Mouse (Mus musculus): ENCODE data around the gene Qrsl1. TPM values are rescaled to one million over a fixed set of nuclear protein-coding genes. Genes with fewer than 3 reads are reported as not detected.

Gene Qrsl1
- polyA plus RNA-seq, 1 experiment from 2014 or later, result 24.6 TPM

DNA sequence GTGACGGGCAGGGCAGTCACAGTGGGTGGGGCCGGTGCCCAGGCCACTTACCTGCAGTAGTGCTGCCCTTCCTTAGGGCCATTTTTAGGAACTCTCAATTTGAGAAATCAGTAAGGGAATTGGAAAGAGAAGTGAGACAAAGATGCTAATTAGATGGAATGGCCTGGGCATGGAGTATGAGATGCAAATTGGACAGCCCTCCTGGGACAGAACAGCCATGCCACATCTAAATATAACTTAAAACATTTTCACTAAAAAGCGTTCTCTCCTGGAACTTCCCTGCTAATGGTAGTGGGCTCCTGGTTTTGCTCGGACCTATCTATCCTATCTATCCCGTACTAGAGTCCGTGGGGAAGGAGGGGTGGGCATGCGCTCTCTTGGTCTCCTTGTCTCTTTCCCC is 3.3 kb downstream of the Qrsl1 start:
- 93% methylated on average over 7 of the region's 7 CpGs for WGBS
- H3K4me1 ChIP-seq (ENCODE audit: control insufficient read depth, insufficient read depth, low read length), result peaks cover 13% of the 10 kb centered on the region
- H3K4me3 ChIP-seq (ENCODE audit: low read depth, low read length), result no peak overlapping the region
- H3K9ac ChIP-seq (ENCODE audit: low read depth, low read length), result no peak overlapping the region
- H3K9me3 ChIP-seq (replicated peaks; ENCODE audit: control insufficient read depth, low read length, poor library complexity, severe bottlenecking), result no peaks in the 10 kb centered on the region
- H3K4me2 ChIP-seq (ENCODE audit: low read length), result no peak overlapping the region
- H3K36me3 ChIP-seq (ENCODE audit: control insufficient read depth, insufficient read depth, low read length), result peaks cover 4% of the 10 kb centered on the region; the same call in 1 of the 2 replicates
- H3K27ac ChIP-seq (ENCODE audit: low read length), result no peak overlapping the region
- no peak for ATAC-seq
- H3K27me3 ChIP-seq (ENCODE audit: control insufficient read depth, insufficient read depth, low read depth, low read length), result no peaks in the 10 kb centered on the region

DNA sequence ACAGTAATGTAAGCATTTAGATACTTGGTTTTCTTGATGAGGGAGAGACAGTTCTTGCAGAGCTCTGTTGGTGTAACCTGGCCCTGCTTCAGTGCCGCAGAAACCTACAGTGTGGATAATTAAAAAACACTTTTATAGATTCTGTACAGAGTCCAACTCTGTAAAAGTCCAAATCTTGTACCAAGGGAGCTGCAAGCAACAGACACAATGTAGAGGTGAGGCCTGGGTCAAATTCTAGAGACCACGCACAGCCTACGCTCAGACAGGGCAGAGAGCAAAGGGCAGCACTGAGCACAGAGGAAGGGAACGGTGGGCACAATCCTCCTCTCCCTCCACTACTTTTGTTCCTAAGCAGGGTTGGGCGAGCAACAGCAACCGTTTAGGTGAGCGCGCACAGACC is 5.5 kb downstream of the Qrsl1 start:
- H3K27me3 ChIP-seq (ENCODE audit: control insufficient read depth, insufficient read depth, low read depth, low read length), result no peaks in the 10 kb centered on the region
- H3K36me3 ChIP-seq (ENCODE audit: control insufficient read depth, insufficient read depth, low read length), result peaks cover 4% of the 10 kb centered on the region; the same call in 1 of the 2 replicates
- no peak overlapping the region for H3K4me2 ChIP-seq (ENCODE audit: low read length)
- no peak overlapping the region for H3K4me3 ChIP-seq (ENCODE audit: low read depth, low read length)
- H3K9me3 ChIP-seq (replicated peaks; ENCODE audit: control insufficient read depth, low read length, poor library complexity, severe bottlenecking), result no peaks in the 10 kb centered on the region
- 88% methylated on average over 8 of the region's 8 CpGs for WGBS
- H3K4me1 ChIP-seq (ENCODE audit: control insufficient read depth, insufficient read depth, low read length), result peaks cover 3% of the 10 kb centered on the region
- no peak overlapping the region for H3K9ac ChIP-seq (ENCODE audit: low read depth, low read length)
- ATAC-seq, result no peak
- H3K27ac ChIP-seq (ENCODE audit: low read length), result no peak overlapping the region

DNA sequence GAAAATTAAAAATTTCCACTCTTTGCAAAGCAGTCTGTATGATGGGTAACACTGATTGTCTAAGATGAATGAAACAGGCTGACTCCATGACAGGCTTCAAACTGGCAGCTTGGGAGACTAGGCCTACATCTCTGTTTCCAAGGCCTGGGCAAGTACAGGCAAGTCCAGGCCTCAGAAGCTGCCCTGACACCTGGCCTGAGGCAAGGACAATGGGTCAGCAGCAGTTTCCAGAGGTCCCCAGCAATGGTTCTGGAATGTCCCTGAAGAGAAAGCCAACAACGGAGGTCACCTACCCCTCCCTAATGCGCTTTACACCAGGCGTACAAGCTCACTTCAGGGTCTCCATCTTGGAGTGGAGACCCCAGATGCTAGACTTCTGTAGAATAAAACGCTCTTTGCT is 8.6 kb downstream of the Qrsl1 start:
- no peaks in the 10 kb centered on the region for H3K4me1 ChIP-seq (ENCODE audit: control insufficient read depth, insufficient read depth, low read length)
- 92% methylated on average over 4 of the region's 4 CpGs for WGBS

DNA sequence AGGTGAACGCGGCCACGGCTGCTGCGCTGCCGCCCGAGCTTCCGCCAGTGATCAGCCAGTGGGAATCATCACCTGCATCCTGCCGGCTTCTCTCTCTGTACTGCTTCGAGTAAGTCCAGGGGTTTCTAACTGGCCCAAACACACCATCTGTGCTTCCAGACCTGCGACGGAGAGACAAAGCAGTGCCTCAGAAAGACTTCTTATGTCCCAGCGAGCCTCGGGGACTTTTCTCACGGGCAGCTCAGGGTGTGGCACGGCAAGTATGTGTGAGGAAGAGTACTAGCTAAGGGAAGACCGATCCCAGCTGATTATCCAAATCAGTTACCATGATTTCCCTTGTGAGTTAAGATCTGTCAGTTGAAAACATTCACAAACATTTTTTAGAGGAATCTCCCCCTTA is 12.6 kb downstream of the Qrsl1 start:
- Histone ChIP-seq H3K9me3 (replicated peaks; ENCODE audit: control insufficient read depth, low read length, poor library complexity, severe bottlenecking) (no peaks in the 10 kb centered on the region), H3K27ac (ENCODE audit: low read length) (no peak overlapping the region), H3K4me3 (ENCODE audit: low read depth, low read length) (no peak overlapping the region), H3K4me1 (ENCODE audit: control insufficient read depth, insufficient read depth, low read length) (no peaks in the 10 kb centered on the region), H3K9ac (ENCODE audit: low read depth, low read length) (no peak overlapping the region), H3K36me3 (ENCODE audit: control insufficient read depth, insufficient read depth, low read length) (0 out of 2 replicates have a peak, but pooled peaks cover 6% of the 10 kb centered on the region), H3K4me2 (ENCODE audit: low read length) (no peak overlapping the region), H3K27me3 (ENCODE audit: control insufficient read depth, insufficient read depth, low read depth, low read length) (no peaks in the 10 kb centered on the region)
- 94% methylated on average over 16 of the region's 16 CpGs for WGBS
- no peak for ATAC-seq

More for the DNA sequence above, 8.6 kb downstream of the Qrsl1 start:
- no peaks in the 10 kb centered on the region for H3K27me3 ChIP-seq (ENCODE audit: control insufficient read depth, insufficient read depth, low read depth, low read length)
- no peaks in the 10 kb centered on the region for H3K9me3 ChIP-seq (replicated peaks; ENCODE audit: control insufficient read depth, low read length, poor library complexity, severe bottlenecking)
- H3K9ac ChIP-seq (ENCODE audit: low read depth, low read length), result no peak overlapping the region
- ATAC-seq, result no peak
- H3K4me2 ChIP-seq (ENCODE audit: low read length), result no peak overlapping the region
- no peak overlapping the region for H3K27ac ChIP-seq (ENCODE audit: low read length)
- peaks cover 8% of the 10 kb centered on the region; the same call in 1 of the 2 replicates for H3K36me3 ChIP-seq (ENCODE audit: control insufficient read depth, insufficient read depth, low read length)
- no peak overlapping the region for H3K4me3 ChIP-seq (ENCODE audit: low read depth, low read length)

DNA sequence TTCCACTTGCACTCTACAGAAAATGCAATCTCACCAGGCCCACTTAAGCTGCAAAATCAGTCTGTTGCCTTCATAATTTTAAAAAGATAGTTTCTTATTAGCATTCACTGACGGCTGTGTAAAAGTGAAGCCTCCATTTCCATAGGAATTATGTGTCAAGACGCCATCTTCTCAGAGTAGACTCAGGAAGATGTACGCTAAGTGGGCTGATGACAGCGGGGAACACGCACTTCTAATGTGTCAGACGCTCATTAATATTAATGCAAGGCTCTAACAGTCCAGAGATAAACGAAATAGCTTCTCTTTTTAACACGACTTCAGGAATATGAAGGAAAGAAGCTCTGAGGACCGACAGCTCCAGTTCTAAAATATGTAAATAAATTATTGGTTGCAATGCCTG is 13.9 kb downstream of the Qrsl1 start:
- Histone ChIP-seq H3K4me3 (ENCODE audit: low read depth, low read length) (no peak overlapping the region), H3K27ac (ENCODE audit: low read length) (peak overlapping the region; percentile 15; the same call in 1 of the 2 replicates), H3K4me2 (ENCODE audit: low read length) (no peak overlapping the region), H3K9ac (ENCODE audit: low read depth, low read length) (no peak overlapping the region), H3K4me1 (ENCODE audit: control insufficient read depth, insufficient read depth, low read length) (no peaks in the 10 kb centered on the region), H3K36me3 (ENCODE audit: control insufficient read depth, insufficient read depth, low read length) (0 out of 2 replicates have a peak, but pooled peaks cover 6% of the 10 kb centered on the region), H3K9me3 (replicated peaks; ENCODE audit: control insufficient read depth, low read length, poor library complexity, severe bottlenecking) (no peaks in the 10 kb centered on the region), H3K27me3 (ENCODE audit: control insufficient read depth, insufficient read depth, low read depth, low read length) (no peaks in the 10 kb centered on the region)
- WGBS, result 61% methylated on average over 9 of the region's 9 CpGs
- ATAC-seq, result peak; percentile 86

DNA sequence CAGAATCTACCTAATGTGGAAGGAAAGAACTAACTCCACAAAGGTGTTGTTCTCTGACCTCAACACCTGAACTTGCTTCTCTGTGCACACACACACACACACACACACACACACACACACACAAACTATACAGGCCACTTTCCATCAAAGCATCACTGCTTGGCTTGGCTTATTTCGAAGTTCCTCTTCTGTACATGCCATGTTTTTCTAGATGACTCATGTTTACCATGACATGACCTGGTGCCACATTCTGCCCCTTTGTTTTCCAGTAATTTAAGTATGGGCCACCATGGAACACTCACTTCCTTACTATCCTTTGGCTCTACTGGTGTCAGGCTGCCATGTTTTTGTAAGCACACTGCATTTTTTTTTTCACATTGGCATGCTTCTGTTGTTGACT is 30.1 kb downstream of the Qrsl1 start:
- no peaks in the 10 kb centered on the region for H3K4me1 ChIP-seq (ENCODE audit: control insufficient read depth, insufficient read depth, low read length)
- ATAC-seq, result no peak
- H3K27ac ChIP-seq (ENCODE audit: low read length), result no peak overlapping the region
- H3K27me3 ChIP-seq (ENCODE audit: control insufficient read depth, insufficient read depth, low read depth, low read length), result no peaks in the 10 kb centered on the region
- WGBS, result 96% methylated on average over 1 of the region's 1 CpGs
- no peak overlapping the region for H3K4me2 ChIP-seq (ENCODE audit: low read length)
- no peak overlapping the region for H3K9ac ChIP-seq (ENCODE audit: low read depth, low read length)
- no peak overlapping the region for H3K4me3 ChIP-seq (ENCODE audit: low read depth, low read length)
- H3K36me3 ChIP-seq (ENCODE audit: control insufficient read depth, insufficient read depth, low read length), result peaks cover 4% of the 10 kb centered on the region; the same call in 1 of the 2 replicates
- H3K9me3 ChIP-seq (replicated peaks; ENCODE audit: control insufficient read depth, low read length, poor library complexity, severe bottlenecking), result no peaks in the 10 kb centered on the region

DNA sequence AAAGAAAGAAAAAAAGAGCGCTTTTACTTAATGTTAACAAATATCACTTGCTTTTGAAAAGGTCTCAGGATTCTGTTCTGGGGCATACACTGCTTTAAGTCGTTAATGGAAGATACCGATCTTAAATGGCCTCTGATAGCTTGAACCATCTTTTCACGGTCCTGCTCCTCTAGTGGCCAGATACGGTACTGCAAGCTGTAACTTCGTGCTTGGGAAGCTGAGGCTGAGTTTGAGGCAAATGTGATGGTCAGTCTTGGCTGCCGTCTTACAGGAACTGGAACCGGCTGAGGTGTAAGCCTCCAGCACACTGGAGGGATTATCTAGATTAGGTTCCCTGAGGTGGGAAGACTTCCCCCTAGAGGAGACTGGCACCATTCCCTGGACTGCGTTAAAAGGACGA is 30.8 kb downstream of the Qrsl1 start:
- no peak overlapping the region for H3K4me3 ChIP-seq (ENCODE audit: low read depth, low read length)
- no peak overlapping the region for H3K27ac ChIP-seq (ENCODE audit: low read length)

DNA sequence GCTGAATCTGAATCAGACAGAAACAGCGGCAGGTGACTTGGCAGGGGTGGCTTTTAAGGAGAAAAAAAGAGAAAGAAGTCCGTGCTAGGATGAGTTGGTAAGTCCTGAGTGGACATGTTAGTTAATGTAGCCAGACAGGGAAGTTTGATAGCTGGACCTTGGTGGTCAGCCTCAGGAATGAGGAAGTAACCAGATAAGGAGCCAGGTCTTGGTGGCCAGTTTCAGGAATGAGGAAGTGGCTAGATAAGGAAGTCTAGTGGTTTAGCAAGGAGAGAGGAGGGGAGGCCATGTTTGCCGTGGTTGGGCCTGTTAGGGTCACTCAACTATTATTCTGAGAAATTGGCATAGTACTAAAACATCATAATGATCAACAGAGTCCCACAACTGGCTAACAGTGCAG is 45.2 kb downstream of the Qrsl1 start:
- no peak for ATAC-seq
- no peaks in the 10 kb centered on the region for H3K4me1 ChIP-seq (ENCODE audit: control insufficient read depth, insufficient read depth, low read length)
- 81% methylated on average over 3 of the region's 3 CpGs for WGBS
- no peaks in the 10 kb centered on the region for H3K27me3 ChIP-seq (ENCODE audit: control insufficient read depth, insufficient read depth, low read depth, low read length)
- H3K9me3 ChIP-seq (replicated peaks; ENCODE audit: control insufficient read depth, low read length, poor library complexity, severe bottlenecking), result peaks cover 3% of the 10 kb centered on the region; the same call in 1 of the 2 replicates
- H3K4me3 ChIP-seq (ENCODE audit: low read depth, low read length), result no peak overlapping the region
- H3K9ac ChIP-seq (ENCODE audit: low read depth, low read length), result no peak overlapping the region
- H3K4me2 ChIP-seq (ENCODE audit: low read length), result no peak overlapping the region
- no peak overlapping the region for H3K27ac ChIP-seq (ENCODE audit: low read length)
- H3K36me3 ChIP-seq (ENCODE audit: control insufficient read depth, insufficient read depth, low read length), result no peaks in the 10 kb centered on the region

More for the DNA sequence above, 30.8 kb downstream of the Qrsl1 start:
- H3K9me3 ChIP-seq (replicated peaks; ENCODE audit: control insufficient read depth, low read length, poor library complexity, severe bottlenecking), result no peaks in the 10 kb centered on the region
- no peaks in the 10 kb centered on the region for H3K27me3 ChIP-seq (ENCODE audit: control insufficient read depth, insufficient read depth, low read depth, low read length)
- no peak overlapping the region for H3K4me2 ChIP-seq (ENCODE audit: low read length)
- no peaks in the 10 kb centered on the region for H3K4me1 ChIP-seq (ENCODE audit: control insufficient read depth, insufficient read depth, low read length)
- 72% methylated on average over 10 of the region's 10 CpGs for WGBS
- no peaks in the 10 kb centered on the region for H3K36me3 ChIP-seq (ENCODE audit: control insufficient read depth, insufficient read depth, low read length)
- no peak overlapping the region for H3K9ac ChIP-seq (ENCODE audit: low read depth, low read length)
- ATAC-seq, result no peak

DNA sequence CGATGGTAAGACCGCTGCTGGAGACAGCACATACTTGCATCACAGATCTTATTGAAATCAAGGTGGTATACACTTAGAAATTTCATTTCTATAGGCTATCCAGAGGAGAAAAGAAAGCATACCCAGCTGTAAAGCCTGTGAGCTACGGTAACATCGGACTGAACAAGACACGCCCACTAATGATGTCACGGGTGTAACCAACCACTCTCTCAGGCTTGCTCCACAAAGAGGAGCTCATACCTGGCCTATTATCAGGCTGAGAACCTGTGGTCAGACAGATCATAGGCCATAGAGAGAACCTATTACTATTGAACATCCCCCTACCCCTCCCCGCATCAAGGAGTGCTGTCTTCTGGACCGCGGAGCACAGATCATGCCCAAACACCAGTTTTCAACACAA is 45.6 kb downstream of the Qrsl1 start:
- WGBS, result 94% methylated on average over 9 of the region's 9 CpGs
- H3K9me3 ChIP-seq (replicated peaks; ENCODE audit: control insufficient read depth, low read length, poor library complexity, severe bottlenecking), result peaks cover 3% of the 10 kb centered on the region; the same call in 1 of the 2 replicates
- H3K9ac ChIP-seq (ENCODE audit: low read depth, low read length), result no peak overlapping the region
- no peak overlapping the region for H3K27ac ChIP-seq (ENCODE audit: low read length)
- H3K36me3 ChIP-seq (ENCODE audit: control insufficient read depth, insufficient read depth, low read length), result no peaks in the 10 kb centered on the region
- no peak overlapping the region for H3K4me2 ChIP-seq (ENCODE audit: low read length)
- no peaks in the 10 kb centered on the region for H3K27me3 ChIP-seq (ENCODE audit: control insufficient read depth, insufficient read depth, low read depth, low read length)
- no peaks in the 10 kb centered on the region for H3K4me1 ChIP-seq (ENCODE audit: control insufficient read depth, insufficient read depth, low read length)
- H3K4me3 ChIP-seq (ENCODE audit: low read depth, low read length), result no peak overlapping the region
- ATAC-seq, result no peak

Data from midbrain, embryonic 16.5 days (tissue).